Mouse (Mus musculus) adrenal gland, adult 8-10 months (tissue): ENCODE data around the gene Heatr5a. TPM values are rescaled to one million over a fixed set of nuclear protein-coding genes. Genes with fewer than 3 reads are reported as not detected.
A peak's percentile ranks its signal among the peaks of the same experiment; 100 is the strongest.

Source experiments
- DNase-seq: peaks from one replicate; pipeline ENCODE4 v3.0.0; 2022
- total RNA-seq, 4 experiments: library from RNA; stranded (reverse); gene quantifications; 2 replicates each; pipeline ENCODE4 v1.2.4; 2022

Gene Heatr5a
- total RNA-seq: 10 to 100 TPM; 21.4 to 27.5 (median 26.0) TPM

DNA sequence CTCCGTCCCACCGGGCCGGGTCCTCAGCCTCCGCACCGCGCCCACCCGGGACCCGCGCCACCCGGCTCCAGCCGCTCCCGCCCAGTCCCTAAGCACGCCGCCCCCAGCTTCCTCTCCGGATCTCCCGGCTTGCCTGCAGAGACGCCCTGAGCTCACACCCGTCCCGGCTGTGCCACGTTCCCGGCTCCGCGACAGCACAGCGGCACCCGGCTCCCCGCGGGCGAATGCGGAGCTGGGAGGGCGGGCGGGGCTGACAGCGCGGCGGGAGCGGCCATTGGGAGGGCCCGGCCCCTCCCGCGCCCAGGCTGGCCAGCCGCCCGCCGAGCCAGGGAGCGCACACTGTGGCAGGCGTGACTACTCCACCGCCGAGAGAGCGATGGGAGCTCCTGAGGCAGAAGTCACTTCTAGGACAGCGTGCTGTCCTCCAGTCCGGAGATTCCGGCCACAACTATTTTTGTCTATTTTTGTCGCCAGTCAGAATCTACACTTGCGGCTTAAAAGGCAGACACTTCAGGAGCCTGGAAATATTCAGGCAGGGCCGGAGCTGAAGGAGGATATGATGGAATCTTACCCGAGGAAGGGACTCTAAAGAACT lies at the start of gene Heatr5a:
Gene Heatr5a, minus strand, starts transcription at position 252 of the 595 bp plus-strand sequence.
- DNase-seq: peak; percentile 87

GRCm38 (mm10) chr12:52014494-52015029 lies 43.4 kb upstream of the Heatr5a start:
- DNase-seq: no peak

DNA sequence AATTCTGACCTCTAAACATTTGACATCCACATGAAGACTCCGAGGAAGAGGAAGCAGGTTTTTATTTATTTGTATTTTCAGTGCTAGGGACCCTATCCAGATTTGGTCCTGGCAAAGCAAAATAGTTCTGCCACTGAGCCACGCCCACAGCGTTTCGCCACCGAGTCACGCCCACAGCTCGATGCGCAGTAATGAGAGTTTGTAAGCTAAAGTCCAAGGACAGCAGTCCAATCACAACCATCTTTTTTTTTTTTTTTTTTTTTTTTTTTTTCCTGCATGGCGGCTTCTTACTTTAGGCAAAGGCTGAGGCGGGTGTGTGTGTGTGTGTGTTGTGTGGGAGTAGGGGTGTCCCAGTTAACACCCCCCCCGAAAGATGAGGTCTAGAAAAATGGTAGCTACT lies 42.9 kb upstream of the Heatr5a start:
- no peak for DNase-seq

GRCm38 (mm10) chr12:52013274-52013673 lies 42.2 kb upstream of the Heatr5a start:
- DNase-seq: no peak

DNA sequence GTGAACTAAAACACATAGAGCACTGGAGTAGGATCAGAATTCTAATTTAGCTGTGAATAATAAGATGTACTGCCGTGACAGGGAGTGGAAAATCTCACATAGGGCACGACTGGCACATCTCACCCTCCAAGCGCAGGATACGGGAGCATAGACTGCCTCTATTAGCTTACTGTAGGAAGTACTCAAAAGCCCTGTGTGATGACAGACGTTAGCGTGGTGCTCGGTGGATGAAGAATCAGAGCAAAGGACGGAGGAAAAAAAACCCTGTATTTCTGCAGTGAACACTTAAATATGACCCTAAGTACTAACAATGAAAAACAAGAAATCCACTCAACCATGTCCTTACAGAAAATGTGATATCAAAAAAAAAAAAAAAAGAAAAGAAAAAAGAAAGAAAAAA lies 41.0 kb upstream of the Heatr5a start:
- no peak for DNase-seq

DNA sequence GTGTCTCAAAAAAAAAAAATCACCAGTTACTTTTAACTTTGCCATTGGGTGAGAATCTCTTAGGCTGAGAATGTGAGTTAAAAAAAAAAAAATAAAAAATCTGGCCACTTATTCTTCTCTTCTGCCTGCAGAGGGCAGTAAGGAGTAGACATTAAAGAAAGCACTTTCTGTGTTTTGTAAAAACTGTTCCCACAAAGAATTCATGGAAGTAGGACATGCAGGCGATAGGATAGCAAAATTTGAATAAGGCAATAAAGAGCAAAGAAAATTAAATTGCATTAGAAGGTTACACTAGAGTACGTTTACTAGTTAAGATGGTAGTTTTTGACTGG lies 39.5 kb upstream of the Heatr5a start:
- DNase-seq: no peak

DNA sequence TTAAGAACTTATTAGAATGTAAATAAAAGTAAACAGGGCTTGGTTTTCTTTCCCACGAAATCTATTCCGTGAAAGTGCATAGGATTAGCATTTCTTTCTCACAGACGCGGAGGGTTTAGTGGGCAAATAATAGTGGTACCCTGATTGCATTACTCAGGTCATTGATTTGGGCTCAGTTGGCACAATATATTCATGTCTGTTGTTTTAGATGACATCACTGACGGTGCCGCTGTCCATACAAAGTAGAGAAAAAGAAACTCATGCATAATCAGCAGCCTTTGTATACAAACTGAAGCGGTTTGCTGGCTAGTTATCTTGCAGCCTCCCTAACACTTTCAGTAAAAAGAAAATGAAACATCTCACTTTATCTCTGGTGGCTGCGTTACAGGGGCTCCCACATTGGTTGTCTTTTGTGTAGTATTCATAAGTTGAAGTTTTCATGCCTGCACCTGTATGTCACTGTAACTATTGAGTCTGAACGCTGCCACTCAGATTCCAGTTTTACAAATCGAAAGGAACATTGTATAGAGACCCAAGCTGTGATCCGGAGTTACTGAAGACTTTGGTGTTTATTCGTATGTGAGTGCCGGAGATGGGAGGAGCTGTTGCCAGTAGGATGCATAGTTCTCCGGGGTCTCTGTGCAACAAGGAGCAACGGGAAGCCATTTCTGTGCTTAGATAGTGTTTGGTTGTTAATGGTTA lies 39.0 kb upstream of the Heatr5a start:
- DNase-seq: no peak

GRCm38 (mm10) chr12:52006633-52006994 lies 35.5 kb upstream of the Heatr5a start:
- no peak for DNase-seq

GRCm38 (mm10) chr12:52005877-52006632 lies 34.9 kb upstream of the Heatr5a start, which contains the start of gene Dtd2:
TSS of gene Dtd2 (minus strand) at chr12:52006501.
- DNase-seq: peak; percentile 86

GRCm38 (mm10) chr12:52002746-52003145 lies 31.6 kb upstream of the Heatr5a start:
- DNase-seq: no peak

DNA sequence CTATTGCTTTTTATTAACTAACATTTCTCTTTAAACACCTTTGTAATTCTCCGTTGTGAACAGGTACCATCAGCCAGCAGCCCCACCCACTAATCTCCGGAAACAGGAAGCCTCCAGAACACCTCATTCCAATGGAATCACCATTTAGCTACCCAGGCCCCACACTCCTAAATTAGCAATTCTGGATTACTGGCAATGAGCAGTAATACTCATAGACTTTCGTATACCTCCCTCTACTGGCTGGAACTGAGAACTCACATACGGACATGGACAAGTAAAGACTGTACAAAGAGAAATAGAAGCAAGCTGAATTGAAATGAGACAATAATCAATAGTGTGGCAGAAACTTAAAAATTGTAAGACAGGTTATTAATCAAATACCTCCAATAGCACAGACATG lies 30.4 kb upstream of the Heatr5a start:
- peak; percentile 23 for DNase-seq

- DNase-seq: no peak
These were observed 27.3 kb upstream of the Heatr5a start for GRCm38 (mm10) chr12:51998366-51998932.

- no peak for DNase-seq
These were observed 24.8 kb upstream of the Heatr5a start for GRCm38 (mm10) chr12:51995738-51996536.

DNA sequence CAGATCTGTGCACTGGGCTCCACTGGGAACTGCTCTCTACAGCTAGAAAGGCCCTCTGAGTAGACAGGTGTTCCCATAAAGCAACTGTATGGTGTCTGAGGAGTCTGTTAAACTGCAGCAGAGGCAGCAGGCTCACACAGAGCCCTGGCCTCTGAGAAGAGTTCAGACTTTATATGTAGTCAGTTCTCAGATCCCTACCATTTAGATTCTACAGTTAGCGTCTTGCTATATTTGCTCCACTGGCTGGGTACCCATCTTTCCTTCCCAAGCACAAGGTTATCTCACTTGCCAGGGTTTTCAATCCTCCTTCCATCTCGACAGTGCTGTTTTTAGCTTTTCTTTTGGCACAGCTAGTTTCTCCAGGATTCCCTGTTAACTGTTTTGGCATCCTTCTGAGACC lies 19.5 kb upstream of the Heatr5a start:
- DNase-seq: no peak

- no peak for DNase-seq
These were observed 17.4 kb upstream of the Heatr5a start for GRCm38 (mm10) chr12:51988536-51988935.

GRCm38 (mm10) chr12:51985826-51986225 lies 14.7 kb upstream of the Heatr5a start:
- no peak for DNase-seq

- DNase-seq: no peak
These were observed 14.1 kb upstream of the Heatr5a start for GRCm38 (mm10) chr12:51985163-51985748.

DNA sequence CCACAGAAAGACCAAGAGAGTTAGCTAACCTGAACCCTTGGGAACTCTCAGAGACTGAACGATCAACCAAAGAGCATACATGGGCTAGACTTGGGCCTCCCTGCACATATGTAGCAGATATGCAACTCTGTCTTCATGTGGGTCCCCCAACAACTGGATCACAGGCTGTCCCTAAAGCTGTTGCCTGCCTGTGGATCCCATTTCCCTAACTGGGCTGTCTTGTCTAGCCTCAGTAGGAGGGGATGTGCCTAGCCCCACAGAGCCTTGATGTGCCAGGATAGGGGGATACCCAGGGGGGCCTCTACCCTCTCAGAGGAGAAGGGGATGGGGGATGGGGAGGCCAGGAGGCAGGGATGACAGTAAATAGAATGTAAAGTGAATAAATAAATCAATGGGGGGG lies 12.5 kb upstream of the Heatr5a start:
- no peak for DNase-seq

GRCm38 (mm10) chr12:51976531-51976930 lies 5.4 kb upstream of the Heatr5a start:
- DNase-seq: no peak

- no peak for DNase-seq
These were observed 3.3 kb upstream of the Heatr5a start for GRCm38 (mm10) chr12:51974381-51974780.

DNA sequence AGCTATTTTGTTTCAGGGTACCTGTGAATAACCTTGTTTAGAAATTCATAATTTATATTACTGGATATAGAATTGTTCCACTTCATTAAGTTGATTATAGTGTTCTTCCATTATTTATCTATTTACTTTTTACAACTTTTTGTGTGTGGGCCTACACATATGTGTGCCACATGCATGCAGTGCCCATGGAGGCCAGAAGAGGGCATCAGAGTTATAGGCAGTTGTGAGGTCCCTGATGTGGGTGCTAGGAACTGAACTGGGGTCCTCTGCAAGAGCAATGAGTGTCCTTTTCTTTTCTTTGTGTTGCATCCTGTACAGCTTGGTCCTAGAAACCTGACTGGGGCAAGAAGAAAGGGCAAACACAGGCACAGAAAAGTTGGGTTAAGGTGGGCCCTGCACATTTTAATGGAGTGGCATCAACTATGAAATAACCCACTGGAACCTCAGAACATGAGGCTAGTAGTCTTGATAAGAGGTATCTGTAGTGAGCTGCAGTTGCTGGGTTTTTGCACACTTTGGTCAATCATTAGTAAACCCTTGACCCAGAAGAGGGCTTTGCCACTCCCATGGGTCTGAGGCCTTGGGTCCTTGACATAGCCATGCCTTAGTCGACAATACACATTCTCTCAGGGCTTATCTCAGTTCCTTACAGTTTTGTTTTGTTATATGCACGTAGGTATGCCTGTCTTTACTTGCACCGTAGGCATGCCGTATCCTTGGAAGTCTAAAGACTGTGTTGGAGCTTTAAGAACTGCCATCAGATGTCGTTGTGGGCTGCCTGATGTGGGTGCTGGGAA lies 1.3 kb upstream of the Heatr5a start:
- DNase-seq: no peak
